Mouse (Mus musculus): ENCODE results near the gene Tub.

The Tub gene

DNA sequence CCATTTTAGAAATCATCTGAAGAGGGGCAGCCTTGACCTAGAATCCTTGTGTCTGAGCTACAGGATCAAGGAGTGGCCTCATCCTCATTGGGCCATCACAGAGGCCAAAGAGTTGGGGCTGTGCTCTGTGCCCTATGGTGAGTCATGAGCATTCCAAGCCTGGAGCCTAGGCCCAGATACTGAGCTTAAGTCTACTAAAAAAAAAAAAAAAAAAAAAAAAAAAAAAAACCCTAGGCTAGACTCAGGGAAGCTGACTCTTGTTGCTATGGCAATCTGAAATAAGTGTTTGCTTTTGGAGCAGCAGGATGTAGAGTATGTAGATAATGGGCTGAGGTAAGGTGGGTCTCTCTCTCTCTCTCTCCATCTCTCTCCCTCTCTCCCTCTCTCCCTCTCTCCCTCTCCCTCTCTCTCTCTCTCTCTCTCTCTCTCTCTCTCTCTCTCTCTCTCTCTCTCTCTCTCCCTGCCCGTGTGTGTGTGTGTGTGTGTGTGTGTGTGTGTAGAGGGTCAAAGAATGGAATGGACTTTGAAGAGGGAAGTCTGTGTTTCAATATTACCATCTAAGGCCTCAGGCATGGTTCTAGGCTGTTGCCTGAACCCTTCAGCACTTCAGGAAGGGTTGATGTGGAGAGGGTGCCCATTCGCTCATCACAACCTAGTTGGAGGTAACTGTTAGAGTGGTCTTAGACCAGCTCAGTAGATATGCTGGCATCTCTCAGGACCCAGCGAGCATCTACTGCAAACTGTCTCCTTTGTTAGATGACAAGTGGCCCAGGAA, 36.0 kb downstream of the Tub start:
- DNase-seq, result no peak

DNA sequence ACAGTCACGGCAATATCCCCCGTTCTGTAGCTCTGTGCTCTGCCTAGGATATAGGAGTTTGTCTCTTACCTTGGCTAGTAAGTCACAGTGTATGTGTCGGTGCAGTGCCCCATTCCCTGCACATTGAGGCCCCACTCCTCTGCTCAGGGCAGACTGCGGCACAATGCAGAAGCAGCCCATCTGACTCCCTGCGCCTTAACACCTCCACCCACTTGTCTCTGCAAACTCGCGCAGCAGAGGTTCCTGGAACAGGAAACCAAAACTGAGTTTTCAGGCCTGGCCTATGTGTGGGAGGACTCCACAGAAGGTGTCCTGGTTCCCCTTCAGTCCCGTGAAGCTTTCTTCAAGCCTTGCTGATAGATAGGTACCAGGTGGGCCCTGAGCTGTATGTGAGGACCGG, 41.1 kb downstream of the Tub start:
- DNase-seq, result no peak

GRCm38 (mm10) chr7:108993230-108993629, 43.1 kb downstream of the Tub start:
- DNase-seq, result no peak

GRCm38 (mm10) chr7:108993881-108994291, 43.7 kb downstream of the Tub start:
- no peak for DNase-seq

DNA sequence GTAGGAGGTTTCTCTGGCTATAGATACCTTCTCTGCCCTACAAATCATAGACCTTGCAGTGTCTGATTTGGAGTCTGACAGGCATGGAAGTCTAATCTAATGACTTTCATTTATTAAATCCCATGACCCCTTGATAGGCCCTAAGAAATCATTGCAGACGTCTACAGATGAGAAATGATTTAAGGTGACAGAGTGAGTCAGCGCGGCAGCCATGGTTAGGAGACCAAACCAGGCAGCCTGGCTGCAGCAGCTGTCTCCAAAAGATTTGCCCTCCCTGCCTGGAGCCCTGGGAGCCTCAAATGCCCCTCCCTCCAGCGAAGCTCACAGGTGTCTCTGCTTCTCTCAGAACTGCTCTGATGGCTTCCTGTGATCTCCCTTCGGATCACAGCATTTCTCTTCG, 46.0 kb downstream of the Tub start:
- no peak for DNase-seq

DNA sequence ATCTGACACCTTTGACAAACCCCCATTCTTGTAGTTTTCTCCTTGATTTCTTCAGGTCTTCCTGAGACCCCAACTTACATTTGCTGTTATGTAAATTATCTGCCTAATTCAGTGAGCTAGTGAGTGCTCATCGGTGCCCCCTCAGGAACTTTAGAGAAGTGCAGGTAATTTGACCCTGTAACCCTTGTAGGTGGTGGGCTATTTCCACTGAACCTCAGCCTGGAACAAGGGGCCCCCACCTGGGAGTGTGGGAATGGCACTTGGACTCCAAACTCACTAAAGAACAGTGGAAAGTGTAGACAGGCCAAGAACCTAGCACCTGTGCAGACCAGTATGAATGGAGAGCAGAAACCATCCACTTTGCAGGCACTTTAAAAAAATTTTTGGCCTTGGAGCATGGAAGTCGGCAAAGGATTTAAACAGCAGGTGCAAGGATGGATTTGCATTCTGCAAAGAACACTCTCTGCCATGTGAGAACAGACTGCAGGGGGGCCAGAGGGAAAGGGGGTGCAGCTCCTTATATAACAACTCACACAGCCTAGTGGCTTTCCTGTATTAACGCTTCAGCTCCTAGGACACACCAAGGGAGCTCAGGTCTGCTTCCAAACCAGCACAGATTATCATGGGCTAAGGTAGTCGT, 50.3 kb downstream of the Tub start:
- peak; percentile 55 for DNase-seq

GRCm38 (mm10) chr7:109001971-109002370, 51.8 kb downstream of the Tub start:
- DNase-seq, result no peak

DNA sequence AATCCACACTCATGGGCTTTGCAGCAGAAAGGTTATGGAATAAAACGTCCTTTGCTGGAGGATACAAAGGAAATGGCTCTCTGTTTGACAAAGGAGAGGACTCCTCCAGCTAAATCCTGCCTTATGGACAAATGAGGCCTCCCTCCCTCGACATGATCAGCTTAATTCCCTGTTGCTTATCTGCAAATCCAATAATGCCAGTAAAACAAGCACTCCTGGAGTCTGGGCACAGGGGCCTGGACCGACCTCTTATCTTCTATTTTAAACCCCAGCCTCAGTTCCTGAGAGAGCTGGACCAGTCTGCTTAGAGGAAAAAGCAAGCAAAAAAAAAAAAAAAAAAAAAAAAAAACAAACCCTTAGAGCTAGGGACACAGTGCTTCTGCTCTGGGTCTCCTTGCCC, 53.5 kb downstream of the Tub start:
- no peak for DNase-seq

DNA sequence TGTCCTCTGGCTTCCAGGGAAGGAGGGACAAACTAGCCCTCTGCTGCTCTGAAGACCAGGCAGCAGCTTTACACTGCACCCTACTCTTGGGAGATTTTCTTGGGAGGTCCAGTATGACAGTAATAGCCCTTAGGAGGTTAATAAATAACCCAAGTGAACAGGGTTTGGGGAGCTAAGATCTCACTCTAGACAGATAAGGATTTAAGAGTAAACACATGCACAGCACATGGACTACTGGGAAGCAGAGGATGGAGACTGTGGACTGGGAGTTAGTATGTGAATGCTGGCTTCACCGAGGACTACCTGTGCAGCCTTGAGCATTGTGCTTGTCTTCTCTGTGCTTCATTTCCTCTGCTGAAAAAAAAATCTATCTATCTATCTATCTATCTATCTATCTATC, 59.1 kb downstream of the Tub start:
- DNase-seq, result no peak

GRCm38 (mm10) chr7:109010720-109011595, 60.8 kb downstream of the Tub start:
- peak; percentile 59 for DNase-seq

- DNase-seq, result no peak
These were observed 61.5 kb downstream of the Tub start for GRCm38 (mm10) chr7:109011596-109012180.

DNA sequence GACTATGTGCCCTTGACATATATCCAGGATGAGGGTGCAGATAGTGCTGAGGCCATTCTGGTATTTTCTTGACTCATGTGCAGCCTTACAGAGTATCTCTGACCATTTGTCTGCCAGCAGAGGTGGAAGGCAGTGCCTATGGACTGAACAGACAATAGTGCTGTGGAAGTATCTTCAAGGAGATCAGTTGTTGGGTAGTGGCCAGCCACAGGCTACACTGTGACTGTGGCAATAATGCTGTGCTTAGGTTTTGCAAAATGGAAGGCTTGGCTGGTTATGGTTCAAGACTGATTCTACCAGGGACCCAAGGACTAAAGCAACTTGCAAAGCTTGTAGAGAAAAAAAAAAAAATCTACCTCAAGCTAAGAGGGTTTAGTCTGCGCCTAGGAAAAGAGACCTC, 62.4 kb downstream of the Tub start:
- no peak for DNase-seq

DNA sequence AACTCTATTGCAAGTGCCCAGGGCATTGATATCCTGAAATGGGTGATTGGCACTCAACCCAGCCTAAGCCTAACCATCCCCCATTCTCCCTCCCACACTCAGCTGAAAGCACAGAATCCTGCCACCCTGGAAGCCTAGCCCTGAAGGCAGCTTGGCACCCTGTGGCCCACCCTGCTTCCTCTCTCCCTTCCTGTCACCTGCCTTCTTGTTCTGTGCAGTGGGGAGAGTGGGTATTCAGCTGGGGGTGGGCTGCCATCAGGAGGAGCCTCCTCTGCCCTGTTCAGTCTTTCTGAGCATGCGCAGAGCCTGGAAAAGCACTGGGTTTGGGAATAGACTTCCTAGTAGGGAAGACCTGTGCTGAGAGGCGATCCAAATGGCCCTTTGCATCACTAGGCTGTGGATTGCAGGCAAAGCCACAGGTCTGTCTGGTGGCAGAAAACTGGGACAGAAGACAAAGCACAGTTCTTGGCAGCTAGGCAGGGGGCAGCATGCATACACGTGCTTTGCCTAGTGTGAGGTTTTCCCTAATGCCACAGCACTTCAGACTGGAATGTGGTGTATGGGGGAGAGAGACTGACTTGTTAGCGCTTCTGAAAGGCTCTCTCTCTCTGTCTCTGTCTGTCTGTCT, 63.0 kb downstream of the Tub start:
- no peak for DNase-seq

DNA sequence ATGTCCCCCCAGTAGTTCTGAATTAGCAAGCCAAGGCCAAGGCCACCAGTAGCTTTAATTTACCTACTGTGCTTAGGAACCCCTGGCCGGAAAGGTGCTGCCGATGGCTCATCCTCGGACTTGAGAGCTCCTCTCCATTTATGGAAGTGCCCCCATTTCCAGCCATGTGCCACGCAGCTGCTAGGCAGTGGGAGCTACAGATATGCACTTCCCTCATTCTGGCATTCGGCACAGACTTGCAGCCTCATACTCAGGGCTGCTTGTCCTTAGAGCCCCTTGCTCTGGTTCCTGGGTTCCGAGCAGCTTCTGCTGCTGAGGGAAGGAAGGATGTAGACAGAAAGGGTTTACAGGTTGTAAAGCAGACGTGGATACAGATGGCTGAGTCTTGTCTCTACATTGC, 64.7 kb downstream of the Tub start:
- DNase-seq, result no peak

GRCm38 (mm10) chr7:109016378-109016923, 66.3 kb downstream of the Tub start:
- no peak for DNase-seq

- no peak for DNase-seq
These were observed 69.1 kb downstream of the Tub start for GRCm38 (mm10) chr7:109019243-109019642.

DNA sequence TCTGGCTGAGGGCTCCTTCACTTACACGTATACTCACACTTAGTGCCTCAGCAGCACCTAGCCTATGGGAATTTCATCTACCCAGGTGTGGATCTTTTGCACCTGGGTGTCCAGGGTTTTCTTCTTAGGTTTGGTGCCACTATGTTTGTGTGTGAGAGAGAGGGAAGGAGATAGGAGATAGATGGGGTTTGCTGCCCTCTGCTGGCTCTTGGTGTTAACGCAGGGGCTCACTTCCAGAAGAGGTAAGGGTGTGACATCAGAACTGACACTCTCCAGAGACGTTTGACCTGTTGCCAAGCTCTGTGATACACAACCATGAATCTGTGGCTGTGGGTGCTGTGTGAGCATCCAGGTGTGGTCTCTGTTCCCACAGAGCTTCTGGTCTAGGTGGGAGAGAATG, 71.3 kb downstream of the Tub start:
- peak; percentile 80 for DNase-seq

- no peak for DNase-seq
These were observed 75.6 kb downstream of the Tub start for GRCm38 (mm10) chr7:109025743-109026142.

DNA sequence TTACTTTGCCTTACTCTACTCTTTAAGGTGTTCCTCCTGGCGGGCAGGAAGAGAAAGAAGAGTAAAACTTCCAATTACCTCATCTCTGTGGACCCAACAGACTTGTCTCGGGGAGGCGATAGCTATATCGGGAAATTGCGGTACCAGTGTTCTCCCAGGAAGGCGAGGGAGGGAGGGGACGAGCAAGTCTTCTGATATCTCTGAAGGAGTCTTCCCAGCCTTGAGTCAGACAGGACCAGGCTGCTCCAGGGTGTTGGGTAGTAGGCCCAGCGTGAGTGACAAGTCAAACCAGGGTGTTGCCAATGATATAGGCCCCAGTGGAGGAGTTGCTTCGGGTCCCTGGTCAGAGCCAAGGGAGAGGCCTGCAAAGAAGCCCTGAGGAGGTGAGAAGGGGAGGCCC, 76.8 kb downstream of the Tub start:
- no peak for DNase-seq

DNA sequence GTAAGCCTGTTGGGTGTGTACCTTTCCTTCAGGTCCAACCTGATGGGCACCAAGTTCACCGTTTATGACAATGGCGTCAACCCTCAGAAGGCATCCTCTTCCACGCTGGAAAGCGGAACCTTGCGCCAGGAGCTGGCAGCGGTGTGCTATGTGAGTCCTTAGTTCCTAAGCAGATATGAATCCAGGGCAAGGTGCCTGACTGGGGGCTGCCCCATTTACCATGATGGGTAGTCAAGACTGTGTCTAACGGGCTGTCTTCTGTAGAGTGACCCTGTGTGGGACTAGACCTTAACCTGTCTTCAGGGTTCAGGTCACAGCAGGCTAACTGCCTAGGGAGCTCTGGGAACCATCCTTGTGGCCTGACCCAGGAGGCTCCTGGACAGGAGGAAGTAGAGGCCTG, 77.6 kb downstream of the Tub start:
- no peak for DNase-seq

DNA sequence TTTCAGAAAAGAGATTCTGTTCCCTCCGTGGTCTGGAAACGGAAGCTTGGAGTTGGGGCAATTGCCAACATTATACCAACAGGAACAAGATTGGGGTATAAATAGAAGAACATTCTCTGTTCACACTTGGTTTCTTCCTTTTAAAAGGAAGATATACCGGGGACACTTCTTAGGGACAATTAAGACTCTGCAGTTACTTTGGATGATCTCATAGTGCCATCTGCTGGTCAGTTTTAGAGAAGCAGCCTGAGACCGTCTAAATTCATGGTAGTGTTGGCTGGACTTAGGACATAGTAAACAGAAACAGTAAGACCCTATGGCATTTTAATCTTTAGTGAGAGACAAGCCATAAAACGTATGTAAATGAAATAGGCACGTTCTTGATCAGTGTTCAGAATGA, 78.1 kb downstream of the Tub start:
- peak; percentile 78 for DNase-seq

- no peak for DNase-seq
These were observed 79.9 kb downstream of the Tub start for GRCm38 (mm10) chr7:109029961-109030465.

All from cerebellum, adult 8-10 months (tissue).